Mouse (Mus musculus) liver, postnatal 0 days (tissue): ENCODE results near the gene Chrd. TPM values are rescaled to one million over a fixed set of nuclear protein-coding genes. Genes with fewer than 3 reads are reported as not detected.
A peak's percentile ranks its signal among the peaks of the same experiment; 100 is the strongest.

Experiments used
- ATAC-seq: fragments of 200-750 bp; cut with Nextera tagmentation; 2 replicates; pipeline ENCODE4 v1.8.0; 2017; ENCODE audit warnings: mild to moderate bottlenecking, moderate library complexity
- DNase-seq: peaks from one replicate; pipeline ENCODE4 v3.0.0-alpha.2; 2016
- H3K27ac ChIP-seq: fragments of 300-500 bp; sonication (generic); 2 replicates; pipeline ENCODE4 v1.5.1; 2014; ENCODE audit warnings: antibody characterized with exemption, moderate library complexity, mild to moderate bottlenecking, low read depth
- H3K27me3 ChIP-seq: fragments of 300-500 bp; sonication (generic); 2 replicates; pipeline ENCODE4 v1.6.1; 2014; ENCODE audit warnings: low read length, control low read depth, mixed read lengths; ENCODE audit not compliant: insufficient read depth
- H3K36me3 ChIP-seq: fragments of 300-500 bp; sonication (generic); replicated peaks from 2 replicates; pipeline ENCODE4 v1.6.1; 2014; ENCODE audit warnings: mild to moderate bottlenecking, control low read depth, low read length, moderate library complexity, mixed read lengths; ENCODE audit not compliant: insufficient read depth
- H3K4me1 ChIP-seq: fragments of 300-500 bp; sonication (generic); 2 replicates; pipeline ENCODE4 v1.6.1; 2014; ENCODE audit warnings: antibody characterized with exemption, mild to moderate bottlenecking, control low read depth; ENCODE audit not compliant: insufficient read depth
- H3K4me2 ChIP-seq: fragments of 300-500 bp; sonication (generic); 2 replicates; pipeline ENCODE4 v1.6.1; 2014; ENCODE audit warnings: low read depth, mild to moderate bottlenecking, low read length, moderate library complexity, mixed read lengths
- H3K4me3 ChIP-seq: fragments of 300-500 bp; sonication (generic); 2 replicates; pipeline ENCODE4 v1.5.1; 2014; ENCODE audit warnings: low read depth, low read length
- H3K9ac ChIP-seq: fragments of 300-500 bp; sonication (generic); replicated peaks from 2 replicates; pipeline ENCODE4 v1.6.1; 2014; ENCODE audit warnings: mild to moderate bottlenecking, moderate library complexity
- H3K9me3 ChIP-seq: fragments of 300-500 bp; sonication (generic); 2 replicates; pipeline ENCODE4 v1.6.1; 2016; ENCODE audit warnings: mild to moderate bottlenecking, control low read depth, low read length, mixed read lengths
- CTCF ChIP-seq: sonication (generic); IDR thresholded peaks from 2 replicates; pipeline ENCODE4 v1.5.1; 2016; ENCODE audit warnings: antibody characterized with exemption, low read depth
- EP300 ChIP-seq: IDR thresholded peaks from 2 replicates; pipeline ENCODE4 v1.6.1; 2016; ENCODE audit warnings: antibody characterized with exemption, low read depth, mild to moderate bottlenecking
- WGBS: fragments of 180-500 bp; shearing (Covaris S2); extraction: QIAGEN DNeasy Blood & Tissue Kit; methylation state at CpG from one replicate; pipeline ENCODE4 v1.1.7; 2014; ENCODE audit not compliant: insufficient replicate concordance; 5-methylcytosine and 5-hydroxymethylcytosine counted together
- polyA plus RNA-seq: library from polyadenylated mRNA; unstranded; fragments of >200 nt; fragmentation: Nextera tagmentation; extraction: Ambion mirVana; gene quantifications from 2 replicates; pipeline ENCODE4 v1.2.1, GENCODE M21; 2015

Gene Chrd
- polyA plus RNA-seq, 1 experiment from 2014 or later, result 0.34 TPM

- Histone ChIP-seq H3K9ac (peak overlapping the region; percentile 21; the same call in 1 of the 2 replicates), H3K4me3 (no peak overlapping the region), H3K27ac (peak overlapping the region; percentile 78), H3K4me1 (peaks cover 36% of the 10 kb centered on the region), H3K36me3 (peaks cover 19% of the 10 kb centered on the region), H3K9me3 (no peaks in the 10 kb centered on the region), H3K27me3 (no peaks in the 10 kb centered on the region), H3K4me2 (peak overlapping the region; percentile 42)
- DNase-seq (no peak), ATAC-seq (no peak)
- TF ChIP-seq EP300, result no peak
- TF ChIP-seq CTCF, result no peak
- WGBS, result 84% methylated on average over 10 of the region's 10 CpGs
Measured at GRCm38 (mm10) chr16:20703071-20703470, 29.9 kb upstream of the Chrd start.

DNA sequence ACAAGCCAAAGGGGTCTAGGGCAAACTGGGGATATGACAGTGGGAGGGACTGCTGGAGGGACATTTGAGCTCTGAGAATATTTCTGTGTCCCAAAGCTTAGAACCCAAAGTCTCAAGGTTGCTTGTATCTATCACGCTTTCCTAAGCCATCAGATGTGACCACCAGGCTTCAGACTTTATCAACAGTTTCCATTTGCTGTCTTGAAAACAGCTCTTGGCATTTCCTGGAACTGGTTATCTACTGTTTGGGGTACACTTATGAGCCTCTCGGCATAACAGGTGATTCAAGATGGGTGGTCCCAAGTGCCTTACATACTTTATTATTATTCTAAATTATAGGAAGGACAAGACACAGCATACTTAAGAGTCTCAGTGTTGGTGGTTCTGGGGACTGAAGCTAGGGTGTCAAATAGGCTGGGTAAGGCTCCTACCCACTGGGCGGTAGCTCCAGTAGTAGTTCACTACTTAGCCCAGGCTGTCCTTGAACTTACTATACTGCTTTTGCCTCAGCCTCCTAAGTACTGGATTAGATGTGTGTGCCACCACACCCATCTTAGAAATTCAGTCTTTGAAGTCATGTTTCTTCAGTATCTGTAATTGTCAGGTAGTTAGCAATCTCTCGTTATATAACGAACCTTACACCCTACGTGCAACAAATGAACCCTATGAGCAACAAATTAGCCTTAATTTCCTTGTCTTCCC is 29.1 kb upstream of the Chrd start:
- ATAC-seq (peak; percentile 65), DNase-seq (no peak)
- H3K27ac ChIP-seq, result peak overlapping the region; percentile 78
- WGBS, result 49% methylated on average over 6 of the region's 6 CpGs
- no peaks in the 10 kb centered on the region for H3K27me3 ChIP-seq
- H3K9me3 ChIP-seq, result no peaks in the 10 kb centered on the region
- H3K9ac ChIP-seq, result peak overlapping the region; percentile 21; the same call in 1 of the 2 replicates
- peaks cover 20% of the 10 kb centered on the region for H3K36me3 ChIP-seq
- peak overlapping the region; percentile 42 for H3K4me2 ChIP-seq
- H3K4me3 ChIP-seq, result no peak overlapping the region
- TF ChIP-seq CTCF (no peak), EP300 (peak; percentile 92)
- peaks cover 36% of the 10 kb centered on the region for H3K4me1 ChIP-seq

DNA sequence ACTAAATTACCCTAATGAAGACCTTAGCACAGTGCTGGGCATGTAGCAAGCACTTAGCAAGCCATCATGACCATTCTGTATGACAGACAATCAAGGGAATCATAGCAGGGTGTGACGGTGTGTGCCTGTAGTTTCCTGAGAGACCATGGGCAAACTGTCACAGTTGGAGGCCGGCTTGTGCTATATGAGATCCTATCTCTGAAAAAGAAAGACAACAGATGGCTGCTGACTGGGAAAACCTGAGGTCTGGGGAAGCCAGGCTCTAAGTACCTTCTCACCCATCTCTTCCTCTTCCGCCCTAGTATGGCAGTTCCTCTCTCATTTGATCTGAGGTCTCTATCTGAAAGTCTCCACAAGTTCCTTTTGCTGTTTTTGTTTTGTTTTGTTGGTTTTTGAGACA is 27.1 kb upstream of the Chrd start:
- ATAC-seq (no peak), DNase-seq (no peak)
- H3K27me3 ChIP-seq, result no peaks in the 10 kb centered on the region
- peaks cover 26% of the 10 kb centered on the region for H3K36me3 ChIP-seq
- H3K4me1 ChIP-seq, result peaks cover 36% of the 10 kb centered on the region
- H3K4me2 ChIP-seq, result no peak overlapping the region
- no peak for TF ChIP-seq EP300
- no peak for TF ChIP-seq CTCF
- 0 out of 2 replicates have a peak overlapping the region, but pooled peaks have one; percentile 9 for H3K27ac ChIP-seq
- H3K4me3 ChIP-seq, result no peak overlapping the region
- H3K9ac ChIP-seq, result no peak overlapping the region
- no peaks in the 10 kb centered on the region for H3K9me3 ChIP-seq
- 40% methylated on average over 3 of the region's 3 CpGs for WGBS

- H3K9ac ChIP-seq, result no peak overlapping the region
- no peak for DNase-seq
- 75% methylated on average over 2 of the region's 2 CpGs for WGBS
- H3K9me3 ChIP-seq, result no peaks in the 10 kb centered on the region
- ATAC-seq, result no peak
- TF ChIP-seq CTCF (no peak), EP300 (0 out of 2 replicates have a peak, but pooled peaks have one; percentile 21)
- H3K4me3 ChIP-seq, result no peak overlapping the region
- peaks cover 27% of the 10 kb centered on the region for H3K36me3 ChIP-seq
- H3K4me1 ChIP-seq, result peaks cover 34% of the 10 kb centered on the region
- no peak overlapping the region for H3K4me2 ChIP-seq
- H3K27ac ChIP-seq, result peak overlapping the region; percentile 35; the same call in 1 of the 2 replicates
- no peaks in the 10 kb centered on the region for H3K27me3 ChIP-seq
Measured at GRCm38 (mm10) chr16:20706407-20707055, 26.4 kb upstream of the Chrd start.

GRCm38 (mm10) chr16:20708220-20708938 is 24.5 kb upstream of the Chrd start:
- H3K4me1 ChIP-seq, result peaks cover 26% of the 10 kb centered on the region
- H3K27ac ChIP-seq, result no peak overlapping the region

More at GRCm38 (mm10) chr16:20708220-20708938, 24.5 kb upstream of the Chrd start:
- TF ChIP-seq CTCF, result no peak
- no peak for TF ChIP-seq EP300
- H3K4me2 ChIP-seq, result no peak overlapping the region
- H3K4me3 ChIP-seq, result no peak overlapping the region
- H3K9me3 ChIP-seq, result no peaks in the 10 kb centered on the region
- 92% methylated on average over 21 of the region's 21 CpGs for WGBS
- DNase-seq (no peak), ATAC-seq (no peak)
- peaks cover 25% of the 10 kb centered on the region; the same call in 1 of the 2 replicates for H3K36me3 ChIP-seq
- H3K9ac ChIP-seq, result no peak overlapping the region
- H3K27me3 ChIP-seq, result no peaks in the 10 kb centered on the region
